Mouse (Mus musculus) embryonic facial prominence, embryonic 15.5 days (tissue): ENCODE measurements around the gene Zc3h4. TPM values are rescaled to one million over a fixed set of nuclear protein-coding genes. Genes with fewer than 3 reads are reported as not detected.

ENCODE experiments used
- ATAC-seq: fragments of 200-750 bp; cut with Nextera tagmentation; 2 replicates; pipeline ENCODE4 v1.8.0; 2017; ENCODE audit warnings: low read depth, moderate TSS enrichment; ENCODE audit not compliant: insufficient number of reproducible peaks, low FRiP score, low TSS enrichment
- H3K27ac ChIP-seq: fragments of 300-500 bp; sonication (generic); replicated peaks from 2 replicates; pipeline ENCODE4 v1.5.1; 2015; ENCODE audit warnings: mild to moderate bottlenecking, inconsistent platforms
- H3K27me3 ChIP-seq: fragments of 300-500 bp; sonication (generic); 2 replicates; pipeline ENCODE4 v1.6.1; 2015; ENCODE audit warnings: inconsistent platforms
- H3K36me3 ChIP-seq: fragments of 300-500 bp; sonication (generic); 2 replicates; pipeline ENCODE4 v1.6.1; 2015; ENCODE audit warnings: mild to moderate bottlenecking, inconsistent platforms
- H3K4me1 ChIP-seq: fragments of 300-500 bp; sonication (generic); 2 replicates; pipeline ENCODE4 v1.6.1; 2015; ENCODE audit warnings: inconsistent platforms
- H3K4me2 ChIP-seq: fragments of 300-500 bp; sonication (generic); replicated peaks from 2 replicates; pipeline ENCODE4 v1.6.1; 2015; ENCODE audit warnings: mild to moderate bottlenecking, inconsistent platforms
- H3K4me3 ChIP-seq: fragments of 300-500 bp; sonication (generic); replicated peaks from 2 replicates; pipeline ENCODE4 v1.5.1; 2015; ENCODE audit warnings: mild to moderate bottlenecking, inconsistent platforms
- H3K9ac ChIP-seq: fragments of 300-500 bp; sonication (generic); 2 replicates; pipeline ENCODE4 v1.6.1; 2015; ENCODE audit warnings: inconsistent platforms
- H3K9me3 ChIP-seq: fragments of 300-500 bp; sonication (generic); replicated peaks from 2 replicates; pipeline ENCODE4 v1.6.1; 2016; ENCODE audit warnings: inconsistent platforms
- WGBS: fragments of 180-500 bp; shearing (Covaris S2); methylation state at CpG from one replicate; pipeline ENCODE4 v1.1.7; 2015; 5-methylcytosine and 5-hydroxymethylcytosine counted together
- polyA plus RNA-seq: library from polyadenylated mRNA; unstranded; fragments of >200 nt; fragmentation: Nextera tagmentation; extraction: Ambion mirVana; gene quantifications from 2 replicates; pipeline ENCODE4 v1.2.1, GENCODE M21; 2015

The Zc3h4 gene
- polyA plus RNA-seq, 1 experiment from 2014 or later, result 16.9 TPM

- H3K4me3 ChIP-seq, result no peak overlapping the region
- H3K9me3 ChIP-seq, result no peaks in the 10 kb centered on the region
- peaks cover 59% of the 10 kb centered on the region for H3K36me3 ChIP-seq
- H3K4me2 ChIP-seq, result no peak overlapping the region
- H3K27ac ChIP-seq, result no peak overlapping the region
- no peaks in the 10 kb centered on the region for H3K27me3 ChIP-seq
- H3K4me1 ChIP-seq, result 0 out of 2 replicates have a peak, but pooled peaks cover 8% of the 10 kb centered on the region
- 85% methylated on average over 10 of the region's 10 CpGs for WGBS
- ATAC-seq, result no peak
- H3K9ac ChIP-seq, result no peak overlapping the region
Observed at GRCm38 (mm10) chr7:16417141-16417771, 16.5 kb downstream of the Zc3h4 start.

- WGBS, result 81% methylated on average over 5 of the region's 5 CpGs
Observed at GRCm38 (mm10) chr7:16418713-16419112, 18.0 kb downstream of the Zc3h4 start.

GRCm38 (mm10) chr7:16420493-16421118 is 19.9 kb downstream of the Zc3h4 start:
- Histone ChIP-seq H3K4me1 (no peaks in the 10 kb centered on the region), H3K4me2 (no peak overlapping the region), H3K4me3 (no peak overlapping the region), H3K36me3 (peaks cover 91% of the 10 kb centered on the region), H3K27ac (no peak overlapping the region), H3K9ac (no peak overlapping the region), H3K9me3 (no peaks in the 10 kb centered on the region), H3K27me3 (no peaks in the 10 kb centered on the region)
- WGBS, result 92% methylated on average over 8 of the region's 8 CpGs
- ATAC-seq, result no peak

More at GRCm38 (mm10) chr7:16418713-16419112, 18.0 kb downstream of the Zc3h4 start:
- Histone ChIP-seq H3K27me3 (no peaks in the 10 kb centered on the region), H3K27ac (no peak overlapping the region), H3K4me3 (no peak overlapping the region), H3K4me1 (0 out of 2 replicates have a peak, but pooled peaks cover 3% of the 10 kb centered on the region), H3K9me3 (no peaks in the 10 kb centered on the region), H3K4me2 (no peak overlapping the region), H3K9ac (no peak overlapping the region), H3K36me3 (peaks cover 72% of the 10 kb centered on the region)
- ATAC-seq, result no peak

- H3K4me3 ChIP-seq, result no peak overlapping the region
- H3K9ac ChIP-seq, result no peak overlapping the region
- H3K27me3 ChIP-seq, result no peaks in the 10 kb centered on the region
- no peaks in the 10 kb centered on the region for H3K4me1 ChIP-seq
- H3K27ac ChIP-seq, result no peak overlapping the region
- H3K9me3 ChIP-seq, result no peaks in the 10 kb centered on the region
- H3K36me3 ChIP-seq, result peaks cover 96% of the 10 kb centered on the region
- no peak overlapping the region for H3K4me2 ChIP-seq
- ATAC-seq, result no peak
- 87% methylated on average over 18 of the region's 18 CpGs for WGBS
Observed at GRCm38 (mm10) chr7:16422222-16422856, 21.6 kb downstream of the Zc3h4 start.

- no peaks in the 10 kb centered on the region for H3K4me1 ChIP-seq
- ATAC-seq, result no peak
- H3K27me3 ChIP-seq, result no peaks in the 10 kb centered on the region
- H3K9me3 ChIP-seq, result no peaks in the 10 kb centered on the region
- peaks cover 97% of the 10 kb centered on the region for H3K36me3 ChIP-seq
- H3K4me3 ChIP-seq, result no peak overlapping the region
- H3K4me2 ChIP-seq, result no peak overlapping the region
- no peak overlapping the region for H3K9ac ChIP-seq
- no peak overlapping the region for H3K27ac ChIP-seq
- WGBS, result 87% methylated on average over 9 of the region's 9 CpGs
Observed at GRCm38 (mm10) chr7:16423731-16424130, 23.0 kb downstream of the Zc3h4 start.

- Histone ChIP-seq H3K27me3 (no peaks in the 10 kb centered on the region), H3K9ac (no peak overlapping the region), H3K36me3 (peaks cover 97% of the 10 kb centered on the region), H3K4me3 (no peak overlapping the region), H3K4me2 (no peak overlapping the region), H3K9me3 (no peaks in the 10 kb centered on the region), H3K27ac (no peak overlapping the region), H3K4me1 (no peaks in the 10 kb centered on the region)
- no peak for ATAC-seq
- WGBS, result 83% methylated on average over 10 of the region's 10 CpGs
Observed at GRCm38 (mm10) chr7:16425721-16426120, 25.0 kb downstream of the Zc3h4 start.

- H3K9me3 ChIP-seq, result no peaks in the 10 kb centered on the region
- H3K4me2 ChIP-seq, result no peak overlapping the region
- H3K4me1 ChIP-seq, result no peaks in the 10 kb centered on the region
- no peaks in the 10 kb centered on the region for H3K27me3 ChIP-seq
- H3K9ac ChIP-seq, result no peak overlapping the region
- H3K27ac ChIP-seq, result no peak overlapping the region
- H3K4me3 ChIP-seq, result no peak overlapping the region
- WGBS, result 68% methylated on average over 4 of the region's 4 CpGs
- peaks cover 97% of the 10 kb centered on the region for H3K36me3 ChIP-seq
- ATAC-seq, result no peak; the same call in 1 of the 2 replicates
Observed at GRCm38 (mm10) chr7:16426129-16426729, 25.5 kb downstream of the Zc3h4 start.

- Histone ChIP-seq H3K4me3 (no peak overlapping the region), H3K9me3 (no peaks in the 10 kb centered on the region), H3K9ac (no peak overlapping the region), H3K4me2 (no peak overlapping the region), H3K4me1 (no peaks in the 10 kb centered on the region), H3K27ac (no peak overlapping the region), H3K36me3 (peaks cover 85% of the 10 kb centered on the region), H3K27me3 (no peaks in the 10 kb centered on the region)
- ATAC-seq, result no peak
- 67% methylated on average over 3 of the region's 3 CpGs for WGBS
Observed at GRCm38 (mm10) chr7:16433352-16433971, 32.8 kb downstream of the Zc3h4 start.

GRCm38 (mm10) chr7:16435088-16435487 is 34.4 kb downstream of the Zc3h4 start:
- Histone ChIP-seq H3K9me3 (no peaks in the 10 kb centered on the region), H3K27ac (no peak overlapping the region), H3K4me1 (no peaks in the 10 kb centered on the region), H3K36me3 (peaks cover 69% of the 10 kb centered on the region), H3K4me2 (no peak overlapping the region), H3K9ac (no peak overlapping the region), H3K4me3 (no peak overlapping the region), H3K27me3 (no peaks in the 10 kb centered on the region)
- ATAC-seq, result peak; percentile 56; the same call in 1 of the 2 replicates
- 83% methylated on average over 9 of the region's 9 CpGs for WGBS

GRCm38 (mm10) chr7:16441241-16441640 is 40.5 kb downstream of the Zc3h4 start:
- Histone ChIP-seq H3K9me3 (no peaks in the 10 kb centered on the region), H3K36me3 (peaks cover 8% of the 10 kb centered on the region), H3K27me3 (no peaks in the 10 kb centered on the region), H3K9ac (no peak overlapping the region), H3K4me1 (no peaks in the 10 kb centered on the region), H3K4me2 (no peak overlapping the region), H3K4me3 (no peak overlapping the region), H3K27ac (no peak overlapping the region)
- ATAC-seq, result no peak

- Histone ChIP-seq H3K27me3 (no peaks in the 10 kb centered on the region), H3K27ac (no peak overlapping the region), H3K4me2 (no peak overlapping the region), H3K4me1 (peaks cover 10% of the 10 kb centered on the region; the same call in 1 of the 2 replicates), H3K4me3 (no peak overlapping the region), H3K9ac (no peak overlapping the region), H3K9me3 (no peaks in the 10 kb centered on the region), H3K36me3 (peaks cover 15% of the 10 kb centered on the region)
- ATAC-seq, result no peak
- WGBS, result 79% methylated on average over 6 of the region's 6 CpGs
Observed at GRCm38 (mm10) chr7:16451656-16452055, 50.9 kb downstream of the Zc3h4 start.
